Mouse (Mus musculus) heart, postnatal 25 days (tissue): ENCODE measurements around the gene Taco1. TPM values are rescaled to one million over a fixed set of nuclear protein-coding genes. Genes with fewer than 3 reads are reported as not detected.
A peak's percentile ranks its signal among the peaks of the same experiment; 100 is the strongest.
"Not testable (repeated sequence)": the region's sequence is repeated elsewhere in the genome, so short reads cannot be mapped to it uniquely, and the experiment has no call there.

Source experiments
- DNase-seq: peaks from one replicate; pipeline ENCODE4 v3.0.0; 2022; ENCODE audit warnings: low spot score
- intact Hi-C: fragments of 180-260 bp; cut with DNase I; formaldehyde crosslinking; loops from one replicate; pipeline ENCODE4 v1.15.1; 2025
- total RNA-seq, 2 experiments: library from RNA; stranded (reverse); gene quantifications; 2 replicates each; pipeline ENCODE4 v1.2.3; 2021

The Taco1 gene
- total RNA-seq, 2 experiments from 2014 or later = 68.3 to 71.5 TPM

DNA sequence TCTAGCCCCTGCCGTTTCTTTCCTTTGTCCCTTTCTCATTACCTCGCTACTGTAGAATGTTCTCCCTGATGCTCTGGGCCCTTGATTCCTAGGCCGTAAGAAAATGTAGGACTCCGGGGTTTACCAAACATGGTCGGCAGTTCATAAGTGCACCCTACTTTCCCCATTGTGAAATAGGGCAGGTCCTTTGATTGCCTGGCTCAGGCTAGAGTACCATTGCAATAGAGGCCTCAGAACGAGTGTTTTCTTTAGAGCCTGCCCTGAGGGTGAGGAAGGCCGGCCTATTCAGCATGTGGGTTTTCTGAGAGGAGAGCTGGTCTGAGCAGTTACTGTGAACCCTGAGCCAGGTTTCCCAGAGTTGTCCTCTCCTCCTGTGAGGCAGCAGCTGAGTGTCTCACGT, 7.8 kb upstream of the Taco1 start:
- intact Hi-C loops = no loop called here
- no peak for DNase-seq

DNA sequence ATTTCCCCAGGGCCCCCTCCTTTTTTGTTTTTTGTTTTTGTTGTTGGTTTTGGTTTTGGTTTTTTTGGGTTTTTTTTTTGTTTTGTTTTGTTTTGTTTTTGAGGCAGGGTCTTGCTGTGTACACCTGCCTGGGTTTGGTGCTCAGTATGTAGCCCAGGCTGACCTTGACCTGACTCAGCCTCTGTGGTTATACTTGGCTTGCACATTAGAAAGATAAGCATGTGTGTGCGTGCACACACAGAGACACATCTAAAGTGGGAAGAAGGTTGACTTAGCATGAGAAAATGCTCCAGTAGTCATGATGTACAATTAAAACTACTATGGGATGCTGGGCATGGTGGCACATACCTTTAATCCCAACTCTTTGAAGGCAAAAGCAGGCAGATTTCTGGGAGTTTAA, 5.3 kb upstream of the Taco1 start:
- DNase-seq = no peak
- intact Hi-C loops = no loop called here

DNA sequence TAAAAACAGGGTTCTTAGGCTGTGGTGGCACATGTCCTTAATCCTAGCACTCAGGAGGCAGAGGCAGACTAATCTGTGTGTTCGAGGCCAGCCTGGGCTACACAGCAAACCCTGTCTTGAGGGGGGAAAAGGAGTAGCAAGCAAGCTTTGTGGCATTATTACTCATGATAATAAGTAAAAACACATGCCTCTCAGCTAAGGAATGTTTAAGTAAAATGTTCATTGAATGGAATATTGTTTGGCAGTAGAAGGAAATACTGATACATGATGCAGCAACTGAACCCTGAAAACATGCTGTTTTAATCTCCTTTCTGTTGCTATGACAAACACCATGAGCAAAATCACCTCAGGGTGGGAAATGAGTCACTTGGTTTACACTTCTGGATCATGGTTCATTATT, 4.5 kb upstream of the Taco1 start:
- intact Hi-C loops = no loop called here

DNA sequence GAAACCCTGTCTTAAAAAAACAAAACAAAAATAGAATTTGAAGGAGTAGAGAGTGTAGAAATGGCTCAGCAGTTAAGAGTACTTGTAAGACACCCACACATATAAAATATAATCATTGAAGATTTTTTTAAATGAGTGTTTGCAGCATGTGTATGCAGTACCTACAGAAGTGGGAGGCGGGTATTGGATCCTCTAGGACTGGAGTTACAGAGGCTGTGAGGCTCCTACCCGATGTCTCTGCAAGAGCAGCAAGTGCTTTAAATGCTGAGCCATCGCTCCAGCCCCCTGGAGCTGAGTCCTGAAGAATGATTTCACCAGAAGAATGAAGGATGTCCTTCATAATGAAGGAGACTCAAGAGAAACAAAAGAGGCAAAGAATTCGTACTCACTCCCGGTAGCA, 2.1 kb upstream of the Taco1 start:
- DNase-seq = no peak
- intact Hi-C loops = no loop called here

More for the DNA sequence above, 4.5 kb upstream of the Taco1 start:
- DNase-seq = no peak

DNA sequence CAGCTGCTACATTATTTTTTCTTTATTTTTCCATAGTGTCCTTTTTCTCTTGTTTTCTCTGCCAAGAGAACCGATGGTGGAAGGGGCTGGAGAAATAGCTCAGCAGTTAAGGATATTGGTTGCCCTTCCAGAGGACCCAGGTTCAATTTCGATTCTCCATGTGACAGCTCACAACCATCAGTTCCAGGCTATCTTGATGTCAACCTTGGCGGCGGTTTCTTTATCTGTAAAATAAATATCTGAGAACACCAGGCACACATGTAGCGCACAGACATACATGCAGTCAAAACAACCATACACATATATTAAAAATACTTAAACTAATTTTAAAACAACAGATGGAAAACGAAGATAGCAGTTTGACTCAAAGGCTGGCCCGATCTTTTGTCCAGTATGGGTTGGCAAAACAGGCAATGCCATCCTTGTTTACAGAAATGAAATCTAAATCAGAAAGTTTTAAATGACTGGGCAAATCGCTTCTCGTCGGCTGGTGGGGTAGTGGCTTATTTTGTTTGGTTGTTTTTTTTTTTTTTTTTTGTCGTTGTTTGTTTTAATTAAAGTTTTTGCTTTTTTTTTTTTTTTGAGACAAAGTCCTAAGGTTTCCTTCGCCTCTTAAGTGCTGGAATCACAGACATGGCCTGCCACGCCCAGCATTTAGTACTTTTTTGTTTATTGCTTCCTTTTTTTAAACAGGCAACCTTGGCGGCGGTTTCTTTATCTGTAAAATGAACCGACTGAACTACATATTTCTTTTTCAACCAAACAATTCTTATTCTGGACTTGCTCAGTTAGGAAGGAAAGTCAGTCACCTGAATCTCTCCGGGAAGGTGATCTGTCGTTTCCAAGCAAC, 563 bp upstream of the Taco1 start:
- DNase-seq = no peak
- intact Hi-C loops = no loop called here

DNA sequence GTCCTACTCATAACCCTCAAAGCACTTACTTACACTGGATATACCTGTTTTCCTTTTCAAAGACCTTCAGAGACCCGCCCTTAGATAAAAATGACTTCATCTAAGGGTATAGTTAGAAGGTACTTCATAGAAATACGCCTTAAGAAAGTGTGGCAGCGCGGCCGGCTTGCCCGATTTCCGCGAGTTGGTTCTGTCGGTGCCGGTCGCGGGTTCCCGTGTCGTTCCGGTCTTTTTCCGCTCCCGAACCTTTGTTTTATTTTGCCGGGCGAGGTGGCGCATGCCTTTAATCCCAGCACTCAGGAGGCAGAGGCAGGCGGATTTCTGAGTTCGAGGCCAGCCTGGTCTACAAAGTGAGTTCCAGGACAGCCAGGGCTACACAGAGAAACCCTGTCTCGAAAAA, 755 bp downstream of the Taco1 start:
- intact Hi-C loops = not testable (repeated sequence)

DNA sequence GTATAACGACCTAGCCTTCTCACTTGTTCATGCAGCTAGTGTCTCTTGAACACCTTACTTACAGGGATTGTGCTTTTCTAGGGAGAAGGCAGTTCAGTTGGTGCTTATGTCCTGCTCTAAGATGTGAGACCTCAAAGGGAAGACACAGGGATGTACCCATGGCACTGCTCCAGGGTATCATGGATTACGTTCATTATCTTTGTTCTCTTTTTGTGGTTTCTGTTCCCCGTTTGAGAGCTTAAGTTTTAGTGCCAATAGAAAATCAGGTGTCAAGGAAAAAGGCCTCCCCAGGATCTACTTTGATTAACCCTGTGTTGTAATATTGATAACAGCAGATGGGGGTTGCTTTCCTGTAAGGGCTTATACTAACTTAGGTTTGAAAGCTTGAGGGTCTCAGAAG, 7.9 kb downstream of the Taco1 start:
- intact Hi-C loops = loop anchor here (2.0 to 5.0 kb wide), 2 partner anchors 36 to 71 kb away; partner anchors contain the start of gene Dcaf7

More for the DNA sequence above, 755 bp downstream of the Taco1 start:
- not testable (repeated sequence) for DNase-seq

DNA sequence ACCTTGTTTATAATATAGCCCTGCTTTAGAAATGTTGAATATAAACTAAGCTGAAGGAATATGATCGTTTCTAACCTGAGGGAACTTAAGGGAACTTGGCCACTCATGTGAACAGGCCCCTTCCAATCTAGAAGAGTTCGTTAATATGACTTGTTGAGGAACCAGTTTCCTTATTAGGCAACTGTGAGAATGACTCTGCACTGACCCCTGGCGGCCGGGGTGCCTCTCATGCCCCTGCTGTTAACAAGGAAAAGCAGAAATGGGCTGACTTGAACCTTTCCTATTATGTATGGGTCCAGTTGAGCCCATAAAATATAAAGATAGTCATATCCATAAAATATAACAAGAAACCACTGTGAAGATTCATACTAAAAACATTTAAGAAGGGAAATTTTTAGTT, 10.5 kb downstream of the Taco1 start:
- peak; percentile 16 for DNase-seq
- intact Hi-C loops = loop anchor here (2.0 kb wide), 1 partner anchor 150 kb away; no protein-coding TSS in a partner anchor

More for the DNA sequence above, 7.9 kb downstream of the Taco1 start:
- DNase-seq = no peak

DNA sequence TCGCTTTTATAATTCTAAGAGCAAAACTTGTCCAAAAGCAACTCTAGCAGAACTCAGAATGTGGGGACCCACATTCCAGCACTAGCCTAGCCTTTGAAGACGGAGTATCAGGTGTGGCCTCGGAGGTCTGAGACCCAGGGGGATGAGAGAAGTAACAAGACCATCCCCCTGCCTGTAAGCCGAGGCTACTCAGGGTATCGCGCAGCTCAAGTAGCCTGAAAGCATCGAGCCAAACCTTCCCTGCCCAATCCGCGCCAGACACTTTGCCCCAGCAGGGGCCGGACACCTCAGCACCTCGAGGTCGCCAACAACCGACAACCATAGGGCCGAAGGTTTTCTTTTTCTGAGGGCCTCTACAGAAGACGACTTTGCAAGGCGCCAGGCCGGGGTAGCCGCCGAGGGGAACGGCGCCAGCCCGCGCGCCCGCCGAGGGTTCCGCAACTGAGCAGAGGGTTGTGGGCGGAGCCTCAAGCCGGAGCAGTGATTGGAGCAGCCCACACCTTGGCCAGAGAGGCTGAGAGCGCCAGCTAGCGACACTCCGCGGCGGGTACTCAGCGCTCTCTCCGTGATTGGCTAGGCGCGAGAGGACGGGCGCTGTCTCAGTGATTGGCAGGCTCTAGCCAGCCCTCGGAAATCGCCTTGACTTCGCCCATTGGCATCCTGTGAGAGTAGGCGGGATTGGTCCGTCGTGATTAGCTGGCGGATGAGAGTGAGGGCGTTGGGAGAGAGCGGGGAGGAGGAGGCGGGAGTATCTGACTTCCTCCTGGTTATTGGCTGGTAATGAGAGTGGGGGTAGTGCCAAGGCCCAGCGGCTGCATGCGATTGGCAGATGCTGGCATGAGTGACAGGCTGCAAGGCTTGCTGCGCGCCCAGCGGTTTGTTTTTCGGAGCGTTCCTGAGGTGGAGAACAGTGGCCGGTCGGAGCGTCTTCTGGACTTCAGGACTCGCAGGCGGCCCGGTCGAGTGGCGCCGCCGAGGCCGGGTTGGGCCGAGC, 18.1 kb downstream of the Taco1 start, which contains the start of gene Map3k3:
Gene Map3k3 (plus strand): TSS at position 906 of the 994 bp plus-strand sequence.
- intact Hi-C loops = no loop called here
- peak; percentile 100 for DNase-seq

DNA sequence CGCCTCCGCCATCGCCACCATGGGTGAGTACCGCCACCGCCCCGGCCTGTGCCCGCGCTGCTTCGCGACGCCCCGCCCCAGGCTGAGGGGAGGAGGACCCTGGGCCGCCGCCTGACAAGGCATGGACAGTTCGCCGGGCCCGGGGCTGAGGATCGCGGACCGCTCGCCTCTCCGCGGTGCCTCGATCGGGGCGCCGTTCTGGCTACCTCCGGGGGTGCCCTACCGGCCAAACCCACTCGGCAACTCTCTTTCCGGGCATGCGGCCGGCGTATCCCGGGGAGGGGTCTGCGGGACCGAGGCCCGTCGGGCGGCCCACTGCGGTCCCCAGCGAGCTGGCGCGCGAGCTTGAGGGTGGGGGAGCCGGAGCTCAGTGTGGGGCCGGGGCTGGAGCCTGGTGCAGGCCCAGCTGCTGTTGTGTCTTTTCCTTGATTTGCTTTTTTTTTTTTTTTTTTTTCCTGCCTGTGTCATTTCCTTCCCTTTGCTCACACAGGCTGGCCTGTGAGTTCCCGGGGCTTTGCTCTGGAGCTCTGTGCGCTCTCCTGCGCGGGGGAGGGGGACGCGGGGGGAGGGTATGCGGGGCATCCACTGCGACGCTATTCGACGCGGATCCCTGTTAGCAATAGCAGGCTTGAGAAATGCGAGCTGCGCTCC, 19.2 kb downstream of the Taco1 start:
- intact Hi-C loops = no loop called here
- DNase-seq = peak; percentile 68

DNA sequence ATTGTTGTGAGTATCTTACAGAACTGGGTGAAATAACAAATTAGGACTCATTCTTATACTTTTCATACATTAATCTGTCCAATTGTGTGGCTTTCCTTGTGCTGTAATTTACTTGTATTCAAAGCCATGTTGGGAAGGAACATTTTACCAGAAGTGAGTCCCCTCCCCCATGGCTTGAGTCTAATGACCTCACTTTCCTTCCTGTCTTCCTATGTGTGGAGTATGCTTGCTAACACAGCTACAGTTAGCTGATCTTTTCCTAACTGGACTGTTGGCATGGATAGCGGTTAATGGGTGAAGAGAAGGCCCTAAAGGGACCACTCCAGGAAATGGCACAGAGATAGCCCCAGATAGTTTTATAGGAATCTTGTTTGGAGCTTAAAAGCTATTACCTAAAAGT, 32.4 kb downstream of the Taco1 start:
- no peak for DNase-seq
- intact Hi-C loops = no loop called here

DNA sequence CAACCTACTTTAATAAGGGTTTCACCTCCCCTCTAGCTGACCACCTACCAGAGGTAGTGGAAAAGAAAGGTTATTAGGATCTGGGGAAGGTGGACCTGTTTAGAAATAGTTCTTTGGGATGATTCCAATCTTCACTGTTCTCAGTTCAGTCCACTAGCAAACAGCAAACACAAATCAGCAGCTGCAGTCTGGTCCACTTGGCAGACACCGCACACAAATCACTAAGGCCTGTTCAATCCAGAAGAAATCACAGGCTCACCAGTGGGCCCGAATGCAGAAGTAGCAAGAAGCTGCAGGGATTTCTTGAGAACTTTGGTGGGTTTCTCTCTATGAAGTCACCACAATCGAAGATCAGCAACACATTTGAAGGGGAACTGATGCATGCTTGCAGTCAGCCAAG, 37.0 kb downstream of the Taco1 start:
- no peak for DNase-seq
- intact Hi-C loops = no loop called here

DNA sequence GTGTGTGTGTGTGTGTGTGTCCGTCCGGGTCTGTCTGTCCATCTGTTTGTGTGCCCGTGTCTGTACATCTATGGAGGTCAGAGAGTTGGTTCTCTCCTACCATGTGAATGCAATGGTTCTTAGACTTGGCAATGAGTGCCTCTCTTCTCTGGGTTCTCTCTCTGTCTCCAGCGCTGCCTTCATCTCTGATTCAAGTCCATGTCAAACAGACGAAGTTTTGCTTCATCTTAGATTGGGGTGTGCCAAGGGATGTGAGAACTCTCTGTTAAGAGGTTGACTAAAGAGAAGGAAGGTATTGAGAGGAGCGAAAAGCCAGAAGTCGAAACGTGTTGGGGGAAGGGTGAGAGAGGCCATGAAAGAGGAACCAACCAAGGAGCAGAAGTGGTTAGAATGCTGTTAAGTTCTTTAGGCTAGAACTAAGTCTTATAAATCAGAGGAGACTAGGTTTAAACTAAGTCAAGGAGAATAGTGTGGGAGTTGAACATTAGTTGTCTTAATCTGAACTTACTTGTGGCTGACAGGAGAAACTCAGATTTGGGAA, 40.3 kb downstream of the Taco1 start:
- DNase-seq = no peak

DNA sequence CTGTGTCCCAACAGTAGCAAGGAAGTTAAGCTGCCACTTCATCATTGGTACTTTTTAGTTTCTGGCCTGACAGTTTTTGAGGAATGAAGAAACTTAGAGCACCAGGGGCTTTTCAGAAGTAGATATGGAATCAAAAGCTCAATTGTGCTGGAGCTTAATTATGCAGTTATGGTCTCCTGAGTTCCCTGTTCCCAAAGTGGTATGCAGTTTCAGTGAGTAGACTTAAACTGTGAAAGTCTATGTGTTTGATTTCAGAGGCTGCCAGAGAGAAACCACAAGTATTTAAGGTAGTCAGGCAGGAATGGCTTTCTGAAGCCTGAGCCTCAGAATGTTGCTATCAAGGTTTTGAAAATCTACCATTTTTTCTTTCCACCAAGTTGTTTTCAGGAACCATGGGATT, 45.8 kb downstream of the Taco1 start:
- intact Hi-C loops = no loop called here
- no peak for DNase-seq

More for the DNA sequence above, 40.3 kb downstream of the Taco1 start:
- intact Hi-C loops = no loop called here

DNA sequence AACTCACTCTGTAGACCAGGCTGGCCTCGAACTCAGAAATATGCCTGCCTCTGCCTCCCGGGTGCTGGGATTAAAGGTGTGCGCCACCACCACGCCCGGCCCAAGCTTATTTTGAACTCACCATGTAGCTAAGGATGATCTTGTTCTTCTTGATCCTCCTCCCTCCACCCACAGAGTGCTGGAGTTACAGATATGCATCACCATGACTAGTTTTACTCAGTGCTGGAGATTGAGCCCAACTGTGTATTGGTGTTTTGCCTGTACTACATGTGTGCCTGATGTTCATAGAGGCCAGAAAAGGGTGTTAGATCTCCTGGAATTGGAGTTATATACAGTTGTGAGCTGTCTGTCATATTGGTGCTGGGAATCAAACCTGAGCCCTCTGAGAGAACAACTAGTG, 56.4 kb downstream of the Taco1 start:
- DNase-seq = no peak
- intact Hi-C loops = no loop called here

DNA sequence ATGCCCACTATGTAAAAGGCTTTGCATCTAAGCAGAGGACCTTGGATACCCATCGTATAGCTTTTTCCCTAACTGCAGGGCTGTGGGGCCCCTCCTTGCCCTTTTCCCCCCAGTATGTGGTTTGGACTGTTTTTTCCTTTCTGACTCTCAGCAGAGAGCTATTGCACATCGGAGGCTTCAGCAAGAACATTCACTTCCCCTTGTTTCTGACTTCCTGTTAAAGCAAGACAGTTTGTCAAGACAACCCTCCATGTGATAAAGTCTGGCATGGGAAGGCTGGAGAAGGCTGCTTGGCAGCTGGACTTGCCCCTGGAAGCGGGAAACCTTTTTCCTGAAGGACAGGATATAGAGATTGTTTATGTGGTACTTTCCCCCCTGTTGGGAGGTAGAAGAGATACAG, 56.9 kb downstream of the Taco1 start:
- intact Hi-C loops = no loop called here
- peak; percentile 4 for DNase-seq
